Mouse (Mus musculus) embryonic stem cell, embryonic (primary cell): ENCODE results near the gene Fuca1.

Experiments
- CTCF ChIA-PET, 4 experiments: fragments of 300-600 bp in 2 of 4; fragments of 350-600 bp in 2 of 4; sonication (Branson Sonifier 250); formaldehyde crosslinking; loops; one replicate each; lab custom pipeline; 2022; ENCODE audit warnings: inconsistent platforms in 2 of 4; lab: Charles Lee
- POLR2A ChIA-PET, 4 experiments: fragments of 300-600 bp in 2 of 4; fragments of 350-600 bp in 2 of 4; sonication (Branson Sonifier 250); formaldehyde crosslinking; loops; one replicate each; lab custom pipeline; 2022; ENCODE audit warnings: antibody characterized with exemption in 4 of 4, inconsistent platforms in 1 of 4; lab: Charles Lee

Gene Fuca1

GRCm38 (mm10) chr4:135963457-135964193, 43.1 kb downstream of the Fuca1 start, which contains the start of gene Gale:
Gene Gale, plus strand, starts transcription at chr4:135963727.
- POLR2A ChIA-PET, result interaction anchor here (0.6 to 8.8 kb wide), 50 partner anchors 9 to 337 kb away, joined by 3 to 71 read pairs (median 4); partner anchors contain the start of genes Lypla2 (in 4 of the 4), Rpl11 (in 3 of the 4), Hmgcl (in 2 of the 4) and Pithd1 (in 2 of the 4)
- CTCF ChIA-PET, result interaction anchor here in 3 of 4 experiments (0.6 to 2.2 kb wide), 16 partner anchors 9 to 1715 kb away, joined by 3 to 10 read pairs (median 4); partner anchors contain the start of genes Fuca1 (in 1 of the 3) and Pithd1 (in 1 of the 3)

DNA sequence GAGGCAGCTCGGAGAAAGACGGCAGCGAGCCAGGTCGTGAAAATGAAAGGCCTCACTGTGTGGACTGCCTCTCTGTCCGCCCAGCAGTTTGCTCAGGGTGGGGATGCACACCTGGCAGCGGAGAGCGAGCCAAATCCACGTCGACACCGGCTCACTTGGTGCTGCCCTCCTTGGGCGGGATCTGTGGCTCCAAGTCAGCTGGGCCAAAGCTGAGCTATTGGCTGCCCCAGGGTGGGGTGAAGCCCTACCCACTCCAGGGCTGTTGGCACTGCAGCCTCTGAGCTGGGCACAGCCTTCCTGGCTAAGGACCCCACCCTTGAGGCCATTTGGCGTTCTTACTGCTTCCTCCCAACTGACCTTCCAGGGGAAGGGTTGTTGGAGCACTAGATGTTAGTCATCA, 43.9 kb downstream of the Fuca1 start:
- POLR2A ChIA-PET, result interaction anchor here in 3 of 4 experiments (0.6 to 8.8 kb wide), 34 partner anchors 8 to 337 kb away, joined by 3 to 71 read pairs (median 4); partner anchors contain the start of genes Lypla2 (in 3 of the 3), Hmgcl (in 2 of the 3), Pithd1 (in 2 of the 3) and Rpl11 (in 2 of the 3)
- CTCF ChIA-PET, result interaction anchor here in 3 of 4 experiments (0.5 to 2.2 kb wide), 7 partner anchors 8 to 183 kb away, joined by 3 to 10 read pairs (median 3); partner anchors contain the start of genes Fuca1 (in 1 of the 3) and Pithd1 (in 1 of the 3)

- POLR2A ChIA-PET, result interaction anchor here in 2 of 4 experiments (1.2 to 8.8 kb wide), 7 partner anchors 8 to 83 kb away, joined by 4 to 71 read pairs (median 5); partner anchors contain the start of genes Hmgcl (in 1 of the 2), Lypla2 (in 1 of the 2) and Pithd1 (in 1 of the 2)
- CTCF ChIA-PET, result interaction anchor here in 2 of 4 experiments (0.5 to 1.8 kb wide), 3 partner anchors 21 to 183 kb away, joined by 3 to 10 read pairs (median 3); partner anchors contain the start of gene Fuca1 (in 1 of the 2)
Observed at GRCm38 (mm10) chr4:135965113-135965512, 44.6 kb downstream of the Fuca1 start.

GRCm38 (mm10) chr4:135966283-135966682, 45.7 kb downstream of the Fuca1 start:
- POLR2A ChIA-PET, result interaction anchor here in 3 of 4 experiments (0.5 to 8.8 kb wide), 8 partner anchors 11 to 689 kb away, joined by 3 to 71 read pairs (median 4); partner anchors contain the start of genes Hmgcl (in 1 of the 3) and Pithd1 (in 1 of the 3)
- CTCF ChIA-PET, result interaction anchor here in 2 of 4 experiments (0.6 to 1.4 kb wide), 2 partner anchors 10 to 20 kb away, joined by 3 read pairs; no protein-coding TSS in a partner anchor

GRCm38 (mm10) chr4:135967086-135967760, 46.7 kb downstream of the Fuca1 start:
- CTCF ChIA-PET, result interaction anchor here in 1 of 4 experiments (0.7 kb wide), 1 partner anchor 15 kb away, joined by 3 read pairs; no protein-coding TSS in a partner anchor

DNA sequence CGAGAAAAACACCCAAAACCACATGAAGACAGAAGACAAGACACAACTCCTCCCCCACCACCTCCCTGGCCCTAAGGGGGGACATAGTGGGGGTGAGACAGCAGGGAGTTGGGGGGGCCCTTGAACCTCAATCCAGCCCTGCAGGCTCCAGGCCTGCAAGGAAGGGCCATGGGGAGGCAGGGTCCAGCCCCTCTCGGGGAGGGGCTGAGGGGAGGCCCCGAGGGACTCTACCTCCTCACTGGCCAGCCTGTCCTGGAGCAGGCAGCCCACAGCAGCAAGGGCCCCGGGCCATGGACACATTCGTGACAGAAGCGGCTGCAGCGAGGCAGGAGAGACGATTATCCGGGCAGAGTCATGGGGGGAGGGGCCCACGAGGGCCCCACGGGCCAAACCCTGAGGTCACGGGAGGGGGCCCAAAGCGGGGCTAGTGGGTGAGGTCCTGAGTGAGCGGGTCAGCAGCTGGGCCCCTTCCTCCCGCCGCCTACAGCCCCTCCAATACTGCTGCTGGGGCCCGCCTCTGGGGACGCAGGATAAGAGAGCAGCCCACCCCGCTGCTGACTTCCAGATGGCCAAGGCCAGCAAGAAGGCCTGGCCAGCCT, 47.8 kb downstream of the Fuca1 start:
- POLR2A ChIA-PET, result interaction anchor here in 3 of 4 experiments (0.6 to 2.2 kb wide), 10 partner anchors 18 to 85 kb away, joined by 3 to 7 read pairs (median 4); partner anchors contain the start of genes Rpl11 (in 2 of the 3) and Pithd1 (in 1 of the 3)
- CTCF ChIA-PET, result interaction anchor here in 2 of 4 experiments (0.5 to 0.8 kb wide), 2 partner anchors 14 to 48 kb away, joined by 3 read pairs; partner anchors contain the start of gene Fuca1 (in 1 of the 2)

More at GRCm38 (mm10) chr4:135967086-135967760, 46.7 kb downstream of the Fuca1 start:
- POLR2A ChIA-PET, result interaction anchor here in 3 of 4 experiments (0.6 to 2.2 kb wide), 7 partner anchors 12 to 646 kb away, joined by 3 to 7 read pairs (median 4); partner anchors contain the start of genes Rpl11 (in 2 of the 3) and Pithd1 (in 1 of the 3)

DNA sequence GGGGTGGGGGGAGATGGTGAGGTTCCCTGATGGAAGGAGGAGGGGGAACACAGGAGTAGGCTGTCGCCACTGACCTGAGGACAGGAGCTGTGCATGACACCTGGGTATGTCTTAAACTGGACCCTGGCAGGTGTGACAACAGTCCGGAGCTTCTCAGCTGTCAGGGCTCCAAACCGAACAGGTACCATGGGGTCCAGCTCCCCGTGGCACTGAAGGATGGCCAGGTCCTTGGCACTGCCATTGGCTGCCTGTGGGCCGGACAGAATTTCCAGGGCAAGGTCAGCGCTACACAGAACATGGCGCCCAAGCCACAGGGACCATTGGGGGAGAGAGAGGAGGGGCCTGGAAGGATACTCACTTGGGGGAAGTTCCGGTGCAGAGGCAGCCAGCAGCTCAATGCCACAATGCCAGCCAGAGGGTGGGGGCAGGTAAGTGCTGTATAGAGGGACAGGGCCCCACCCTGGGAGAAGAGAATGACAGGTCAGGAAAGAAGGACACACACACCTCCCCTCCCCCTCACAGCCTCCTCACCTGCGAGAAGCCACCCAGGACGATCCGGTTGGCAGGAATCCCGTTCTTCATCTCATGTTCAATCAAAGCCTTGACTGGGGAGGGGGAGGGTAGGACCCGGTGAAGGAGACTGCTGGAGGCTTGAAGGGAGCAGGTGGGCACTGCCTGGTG, 48.7 kb downstream of the Fuca1 start:
- POLR2A ChIA-PET, result interaction anchor here in 3 of 4 experiments (0.6 to 8.1 kb wide), 12 partner anchors 17 to 415 kb away, joined by 3 to 78 read pairs (median 4); partner anchors contain the start of genes Pithd1 (in 2 of the 3), Rpl11 (in 2 of the 3) and Cnr2 (in 1 of the 3)
- CTCF ChIA-PET, result interaction anchor here in 1 of 4 experiments (0.8 kb wide), 1 partner anchor 49 kb away, joined by 3 read pairs; the partner anchor contains the start of gene Fuca1

DNA sequence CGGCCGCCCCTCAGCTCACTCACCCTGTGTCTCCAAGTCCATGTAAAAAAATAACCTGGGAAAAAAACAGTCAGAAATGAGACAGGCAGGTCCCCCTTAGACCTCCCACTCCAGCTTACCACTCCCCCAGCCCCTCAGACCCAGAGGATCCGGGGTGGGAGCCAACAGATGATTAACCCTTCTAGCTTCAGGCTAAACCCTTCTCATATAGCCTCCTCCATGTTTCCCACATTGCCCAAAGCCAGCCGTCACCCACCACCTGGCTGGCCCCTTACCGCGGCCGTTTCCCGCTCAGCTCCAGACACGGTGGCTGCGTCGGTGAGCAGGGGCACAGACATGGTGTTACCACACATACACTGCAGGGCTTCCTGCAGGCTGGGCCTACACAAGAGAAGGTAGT, 50.0 kb downstream of the Fuca1 start:
- POLR2A ChIA-PET, result interaction anchor here (0.5 to 8.1 kb wide), 8 partner anchors 9 to 144 kb away, joined by 3 to 78 read pairs (median 4); partner anchors contain the start of genes Pithd1 (in 3 of the 4) and Rpl11 (in 1 of the 4)
- CTCF ChIA-PET, result interaction anchor here in 1 of 4 experiments (0.8 kb wide), 1 partner anchor 50 kb away, joined by 3 read pairs; the partner anchor contains the start of gene Fuca1

GRCm38 (mm10) chr4:135971805-135972555, 51.4 kb downstream of the Fuca1 start:
- POLR2A ChIA-PET, result interaction anchor here (0.7 to 8.1 kb wide), 23 partner anchors 8 to 634 kb away, joined by 3 to 78 read pairs (median 5); partner anchors contain the start of genes Gale (in 4 of the 4), Pithd1 (in 3 of the 4), E2f2 (in 1 of the 4) and Rpl11 (in 1 of the 4)
- CTCF ChIA-PET, result interaction anchor here (0.6 to 1.2 kb wide), 10 partner anchors 8 to 314 kb away, joined by 3 to 7 read pairs (median 3); partner anchors contain the start of genes Pithd1 (in 1 of the 4) and Rpl11 (in 1 of the 4)

DNA sequence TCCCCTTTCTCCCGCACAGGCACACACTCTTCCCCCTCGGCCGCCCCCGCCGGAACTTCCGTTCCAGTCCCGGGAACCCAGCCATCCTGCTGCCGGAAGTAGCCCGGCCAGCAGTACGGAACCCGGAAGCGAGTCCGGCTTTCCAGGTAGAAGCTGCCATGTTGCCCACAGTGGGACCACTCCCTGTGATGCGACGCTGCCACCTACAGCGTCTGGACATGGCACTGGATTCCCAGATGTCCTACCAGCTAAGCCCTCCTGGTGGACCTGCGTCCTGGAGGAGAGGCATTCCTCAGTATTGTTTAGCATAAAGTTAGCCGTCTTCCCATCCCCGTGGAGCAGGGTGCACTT, 52.0 kb downstream of the Fuca1 start, which contains the start of gene Lypla2:
Lypla2 (minus strand) TSS at position 71 of the 351 bp plus-strand sequence.
- ChIA-PET CTCF (interaction anchor here (0.6 to 1.7 kb wide), 6 partner anchors 8 to 679 kb away, joined by 3 to 7 read pairs (median 3); partner anchors contain the start of genes Gale (in 1 of the 4) and Pithd1 (in 1 of the 4)), POLR2A (interaction anchor here (0.7 to 8.1 kb wide), 21 partner anchors 8 to 633 kb away, joined by 3 to 78 read pairs (median 5); partner anchors contain the start of genes Gale (in 4 of the 4) and Pithd1 (in 3 of the 4))

- ChIA-PET POLR2A (interaction anchor here (0.6 to 8.1 kb wide), 24 partner anchors 9 to 725 kb away, joined by 3 to 78 read pairs (median 5); partner anchors contain the start of genes Gale (in 4 of the 4), Pithd1 (in 3 of the 4) and Rpl11 (in 1 of the 4)), CTCF (interaction anchor here (0.5 to 1.7 kb wide), 7 partner anchors 9 to 680 kb away, joined by 3 to 7 read pairs (median 4); partner anchors contain the start of gene Gale (in 1 of the 4))
Observed at GRCm38 (mm10) chr4:135972911-135973811, 52.6 kb downstream of the Fuca1 start.

DNA sequence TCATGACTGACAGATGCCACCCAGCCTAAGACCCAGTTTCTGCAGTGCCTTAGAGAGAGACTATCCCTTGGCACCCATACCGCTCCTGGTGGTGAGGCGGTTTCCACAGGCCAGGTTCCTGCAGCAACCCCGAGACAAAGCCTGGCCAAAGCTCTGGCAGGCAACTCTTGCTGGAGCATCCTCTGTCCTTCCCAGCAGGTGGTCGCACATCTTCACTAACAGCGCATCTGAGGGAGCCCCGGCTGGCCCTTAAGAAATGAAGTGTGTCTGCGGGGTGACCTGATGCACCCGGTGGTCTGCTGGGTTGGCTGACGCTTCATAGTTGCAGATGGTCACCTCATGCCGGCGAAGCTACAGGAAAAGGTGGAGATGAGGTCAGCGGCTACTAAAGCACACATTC, 55.6 kb downstream of the Fuca1 start:
- POLR2A ChIA-PET, result interaction anchor here in 2 of 4 experiments (0.6 to 8.1 kb wide), 7 partner anchors 10 to 121 kb away, joined by 3 to 78 read pairs (median 4); partner anchors contain the start of genes Pithd1 (in 2 of the 2), Gale (in 1 of the 2) and Srsf10 (in 1 of the 2)
- CTCF ChIA-PET, result interaction anchor here in 1 of 4 experiments (0.5 to 1.2 kb wide), 2 partner anchors 10 to 284 kb away, joined by 3 read pairs; no protein-coding TSS in a partner anchor

DNA sequence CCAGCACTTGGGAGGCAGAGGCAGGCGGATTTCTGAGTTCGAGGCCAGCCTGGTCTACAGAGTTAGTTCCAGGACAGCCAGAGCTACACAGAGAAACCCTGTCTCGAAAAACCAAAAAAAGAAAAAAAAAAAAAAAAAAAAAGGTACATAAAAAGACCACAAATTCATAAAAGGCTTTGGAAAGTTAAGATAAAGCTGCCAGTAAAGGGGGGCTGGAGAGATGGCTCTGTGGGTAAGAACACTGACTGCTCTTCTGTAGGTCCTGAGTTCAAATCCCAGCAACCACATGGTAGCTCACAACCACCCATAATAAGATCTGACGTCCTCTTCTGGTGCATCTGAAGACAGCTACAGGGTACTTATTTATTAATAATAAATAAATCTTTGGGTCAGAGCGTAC, 59.7 kb downstream of the Fuca1 start:
- POLR2A ChIA-PET, result interaction anchor here (0.5 to 2.9 kb wide), 10 partner anchors 8 to 282 kb away, joined by 3 to 11 read pairs (median 5); partner anchors contain the start of genes Gale (in 1 of the 4), Lypla2 (in 1 of the 4) and Rpl11 (in 1 of the 4)

More for the DNA sequence above, 59.7 kb downstream of the Fuca1 start:
- CTCF ChIA-PET, result interaction anchor here in 3 of 4 experiments (0.6 to 1.2 kb wide), 4 partner anchors 8 to 32 kb away, joined by 3 to 7 read pairs (median 4); partner anchors contain the start of gene Lypla2 (in 1 of the 3)
